Mouse (Mus musculus) kidney, embryonic 15.5 days (tissue): Measurements from ENCODE around the gene Gm9495. TPM values are rescaled to one million over a fixed set of nuclear protein-coding genes. Genes with fewer than 3 reads are reported as not detected.

Experiments
- polyA plus RNA-seq: library from polyadenylated mRNA; unstranded; fragments of >200 nt; fragmentation: Nextera tagmentation; extraction: Ambion mirVana; gene quantifications from 2 replicates; pipeline ENCODE4 v1.2.1, GENCODE M21; 2015

The Gm9495 gene
- polyA plus RNA-seq, 1 experiment from 2014 or later: not detected

Other genes starting within 250 kb of the Gm9495 start
- 17.6 and 20.4 TPM in 2 replicates for gene Zfp930, start 244.5 kb downstream of the Gm9495 start, polyA plus RNA-seq
- gene D130040H23Rik, start 182.5 kb downstream of the Gm9495 start, polyA plus RNA-seq: 5.5 and 5.7 TPM in 2 replicates
- not detected in 2 replicates for gene Gm7697, start 69.4 kb upstream of the Gm9495 start, polyA plus RNA-seq
- 24.4 and 25.5 TPM in 2 replicates for gene Zfp868, start 172.0 kb upstream of the Gm9495 start, polyA plus RNA-seq
- 2.3 and 2.5 TPM in 2 replicates for gene Zfp964, start 200.9 kb upstream of the Gm9495 start, polyA plus RNA-seq